In genomic region chr1:74362325-74363229, GRCm38 (mm10) we compare ENCODE assay signal across 9 mouse cellular contexts. TPM values are rescaled to one million over a fixed set of nuclear protein-coding genes. Genes with fewer than 3 reads are reported as not detected.
A peak's percentile ranks its signal among the peaks of the same experiment; 100 is the strongest.
DNase-seq lines count a peak whose midpoint lies in the region; ATAC-seq and TF ChIP-seq lines count a peak whose summit lies in the region.
"Had no signal": no experiment of that assay in that cellular context is flagged by ENCODE, and none has a peak within 500 bp of the region (broad histone marks: within the 10 kb centered on the region; RNA-seq: fewer than 3 reads in every experiment).

No protein-coding gene starts in this region.

- peak overlapping the region; percentile 67 for H3K27ac ChIP-seq in heart, adult 2 months
- H3K27ac ChIP-seq in lung, embryonic 14.5 days (ENCODE audit: low read depth): no peak overlapping the region
- H3K27ac ChIP-seq in embryonic facial prominence, embryonic 14.5 days (replicated peaks; ENCODE audit: low read depth, low read length): 0 out of 2 replicates have a peak overlapping the region, but pooled peaks have one; percentile 4
- H3K27ac ChIP-seq in midbrain, embryonic 15.5 days: no peak overlapping the region
- H3K27ac ChIP-seq: liver, embryonic 13.5 days had no signal

- no peaks in the 10 kb centered on the region for H3K9me3 ChIP-seq in lung, embryonic 14.5 days (ENCODE audit: low read depth, low read length)
- H3K9me3 ChIP-seq in embryonic facial prominence, embryonic 14.5 days (ENCODE audit: control insufficient read depth, low read length): no peaks in the 10 kb centered on the region
- no peaks in the 10 kb centered on the region for H3K9me3 ChIP-seq in midbrain, embryonic 15.5 days
- H3K9me3 ChIP-seq: liver, embryonic 13.5 days had no signal

- no peaks in the 10 kb centered on the region for H3K27me3 ChIP-seq in heart, adult 2 months (ENCODE audit: control insufficient read depth, insufficient read depth, low read length)
- no peaks in the 10 kb centered on the region for H3K27me3 ChIP-seq in lung, embryonic 14.5 days (ENCODE audit: insufficient read depth, low read length)
- 0 out of 2 replicates have a peak, but pooled peaks cover 2% of the 10 kb centered on the region for H3K27me3 ChIP-seq in embryonic facial prominence, embryonic 14.5 days (replicated peaks; ENCODE audit: control insufficient read depth, insufficient read depth, low read length)
- no peaks in the 10 kb centered on the region for H3K27me3 ChIP-seq in midbrain, embryonic 15.5 days (replicated peaks)

- intact Hi-C loops in heart, adult 2 months (cut with DNase I): loop anchor here (1.0 to 5.0 kb wide), 4 partner anchors 49 to 135 kb away; no protein-coding TSS in a partner anchor
- intact Hi-C loops in heart, postnatal 14 days (cut with DNase I): loop anchor here (2.0 kb wide), 3 partner anchors 74 to 158 kb away; no protein-coding TSS in a partner anchor

- DNase-seq in heart, adult 2 months: no peak
- no peak for DNase-seq in heart, postnatal 14 days
- DNase-seq in lung, embryonic 14.5 days: no peak
- no peak for DNase-seq in lung, postnatal 25 days (ENCODE audit: low spot score)
- peak; percentile 27 for DNase-seq in embryonic facial prominence, embryonic 14.5 days (ENCODE audit: low spot score)
- no peak for DNase-seq in urinary bladder, adult 18-20 months (ENCODE audit: low spot score in 2 of 2)
- no peak for DNase-seq in urinary bladder, postnatal 14 days (ENCODE audit: low spot score)

- H3K9ac ChIP-seq in heart, adult 2 months (ENCODE audit: low read depth, low read length): no peak overlapping the region
- no peak overlapping the region for H3K9ac ChIP-seq in lung, embryonic 14.5 days
- H3K9ac ChIP-seq in embryonic facial prominence, embryonic 14.5 days (ENCODE audit: low read depth, low read length): 0 out of 2 replicates have a peak overlapping the region, but pooled peaks have one; percentile 19
- no peak overlapping the region for H3K9ac ChIP-seq in midbrain, embryonic 15.5 days
- H3K9ac ChIP-seq: liver, embryonic 13.5 days had no signal

- 0 out of 2 replicates have a peak overlapping the region, but pooled peaks have one; percentile 4 for H3K4me2 ChIP-seq in lung, embryonic 14.5 days
- peak overlapping the region; percentile 14; the same call in 1 of the 2 replicates for H3K4me2 ChIP-seq in embryonic facial prominence, embryonic 14.5 days (ENCODE audit: low read depth, low read length)
- H3K4me2 ChIP-seq in midbrain, embryonic 15.5 days: no peak overlapping the region
- H3K4me2 ChIP-seq: liver, embryonic 13.5 days had no signal

- peak; percentile 52 for ATAC-seq in lung, embryonic 14.5 days (ENCODE audit: insufficient read depth)
- ATAC-seq in embryonic facial prominence, embryonic 14.5 days (ENCODE audit: low read depth): 0 out of 2 replicates have a peak, but pooled peaks have one; percentile 35
- peak; percentile 43; the same call in 1 of the 2 replicates for ATAC-seq in midbrain, embryonic 15.5 days (replicated peaks)

- H3K4me1 ChIP-seq in heart, adult 2 months (ENCODE audit: control insufficient read depth, insufficient read depth, low read length): peaks cover 19% of the 10 kb centered on the region
- 0 out of 2 replicates have a peak, but pooled peaks cover under 1% of the 10 kb centered on the region for H3K4me1 ChIP-seq in lung, embryonic 14.5 days (ENCODE audit: insufficient read depth)
- H3K4me1 ChIP-seq in embryonic facial prominence, embryonic 14.5 days (ENCODE audit: control insufficient read depth, insufficient read depth, low read length): no peaks in the 10 kb centered on the region; the same call in 1 of the 2 replicates
- H3K4me1 ChIP-seq in midbrain, embryonic 15.5 days: 0 out of 2 replicates have a peak, but pooled peaks cover 5% of the 10 kb centered on the region

- no peak for TF ChIP-seq POLR2A in heart, adult 2 months (IDR thresholded peaks at IDR 0.05; ENCODE audit: insufficient read depth, low read depth, low read length)

- H3K4me3 ChIP-seq in heart, adult 2 months: no peak overlapping the region
- H3K4me3 ChIP-seq in lung, embryonic 14.5 days (ENCODE audit: low read depth, low read length): no peak overlapping the region
- no peak overlapping the region for H3K4me3 ChIP-seq in embryonic facial prominence, embryonic 14.5 days (ENCODE audit: low read depth, low read length)
- H3K4me3 ChIP-seq in midbrain, embryonic 15.5 days: no peak overlapping the region
- H3K4me3 ChIP-seq: liver, embryonic 13.5 days had no signal

- no peaks in the 10 kb centered on the region for H3K36me3 ChIP-seq in heart, adult 2 months (ENCODE audit: control insufficient read depth, insufficient read depth, low read length)
- no peaks in the 10 kb centered on the region for H3K36me3 ChIP-seq in lung, embryonic 14.5 days (ENCODE audit: insufficient read depth)
- no peaks in the 10 kb centered on the region for H3K36me3 ChIP-seq in embryonic facial prominence, embryonic 14.5 days (ENCODE audit: control insufficient read depth, insufficient read depth, low read length)
- H3K36me3 ChIP-seq in midbrain, embryonic 15.5 days (replicated peaks): no peaks in the 10 kb centered on the region
- H3K36me3 ChIP-seq: liver, embryonic 13.5 days had no signal

- no peak for TF ChIP-seq CTCF in heart, adult 2 months (IDR thresholded peaks at IDR 0.05)
- no peak for TF ChIP-seq CTCF in lung, embryonic 14.5 days (IDR thresholded peaks at IDR 0.05; ENCODE audit: low read depth)

- no peaks in the 10 kb centered on the region for H3K79me2 ChIP-seq in heart, adult 2 months (replicated peaks; ENCODE audit: control insufficient read depth, insufficient read depth, low read length)

- WGBS in heart, adult 2 months: 62% methylated on average over 17 of the region's 17 CpGs
- WGBS in lung, embryonic 14.5 days: 50% methylated on average over 17 of the region's 17 CpGs
- 64% methylated on average over 17 of the region's 17 CpGs for WGBS in embryonic facial prominence, embryonic 14.5 days
- 68% methylated on average over 17 of the region's 17 CpGs for WGBS in midbrain, embryonic 15.5 days

- TF ChIP-seq EP300 in heart, adult 2 months (IDR thresholded peaks at IDR 0.05; ENCODE audit: insufficient read depth, low read depth, low read length): no peak

RNA-seq across cellular contexts. Expression of gene Catip, which starts 0.7 kb away (rescaled TPM):
- under 1 TPM; 0.29 to 0.34 TPM for total RNA-seq in heart, adult 2 months (2021)
- 1.1 and 2.3 TPM in 2 replicates for polyA plus RNA-seq in heart, adult 2 months (2012; rRNA removed)
- total RNA-seq in heart, postnatal 14 days (2021): under 1 TPM; 0.12 to 0.67 TPM
- 0.62 and 0.63 TPM in 2 replicates for polyA plus RNA-seq in lung, embryonic 14.5 days (2014; fragmentation: Nextera tagmentation; extraction: Ambion mirVana)
- polyA plus RNA-seq in embryonic facial prominence, embryonic 14.5 days (2014; fragmentation: Nextera tagmentation; extraction: Ambion mirVana): 0.43 and 0.95 TPM in 2 replicates
- 0.68 and 1.9 TPM in 2 replicates for polyA plus RNA-seq in midbrain, embryonic 15.5 days (2015; fragmentation: Nextera tagmentation; extraction: Ambion mirVana)

RNA-seq across cellular contexts. Expression of gene Slc11a1, which starts 12.4 kb away (rescaled TPM):
- total RNA-seq in heart, adult 2 months (2021): 1 to 10 TPM; 5.2 to 5.8 TPM
- 12.3 and 13.0 TPM in 2 replicates for polyA plus RNA-seq in heart, adult 2 months (2012; rRNA removed)
- total RNA-seq in heart, postnatal 14 days (2021): 1 to 10 TPM; 2.7 to 4.1 TPM
- polyA plus RNA-seq in lung, embryonic 14.5 days (2014; fragmentation: Nextera tagmentation; extraction: Ambion mirVana): 3.1 and 3.5 TPM in 2 replicates
- 5.6 and 5.7 TPM in 2 replicates for polyA plus RNA-seq in embryonic facial prominence, embryonic 14.5 days (2014; fragmentation: Nextera tagmentation; extraction: Ambion mirVana)
- 2.0 and 3.4 TPM in 2 replicates for polyA plus RNA-seq in midbrain, embryonic 15.5 days (2015; fragmentation: Nextera tagmentation; extraction: Ambion mirVana)

RNA-seq across cellular contexts. Expression of gene Ctdsp1, which starts 28.7 kb away (rescaled TPM):
- 100 to 1,000 TPM; 122 to 137 TPM for total RNA-seq in heart, adult 2 months (2021)
- 122 and 127 TPM in 2 replicates for polyA plus RNA-seq in heart, adult 2 months (2012; rRNA removed)
- 100 to 1,000 TPM; 106 to 118 TPM for total RNA-seq in heart, postnatal 14 days (2021)
- 99.4 and 102 TPM in 2 replicates for polyA plus RNA-seq in lung, embryonic 14.5 days (2014; fragmentation: Nextera tagmentation; extraction: Ambion mirVana)
- 83.7 and 92.8 TPM in 2 replicates for polyA plus RNA-seq in embryonic facial prominence, embryonic 14.5 days (2014; fragmentation: Nextera tagmentation; extraction: Ambion mirVana)
- polyA plus RNA-seq in midbrain, embryonic 15.5 days (2015; fragmentation: Nextera tagmentation; extraction: Ambion mirVana): 14.3 and 17.4 TPM in 2 replicates

RNA-seq across cellular contexts. Expression of gene Vil1, which starts 46.6 kb away (rescaled TPM):
- under 1 TPM; 0.80 to 0.97 TPM for total RNA-seq in heart, adult 2 months (2021)
- 0.27 and 0.29 TPM in 2 replicates for polyA plus RNA-seq in heart, adult 2 months (2012; rRNA removed)
- under 1 TPM; 0.65 to 0.83 TPM for total RNA-seq in heart, postnatal 14 days (2021)
- 0.42 and 0.43 TPM in 2 replicates for polyA plus RNA-seq in lung, embryonic 14.5 days (2014; fragmentation: Nextera tagmentation; extraction: Ambion mirVana)
- polyA plus RNA-seq in embryonic facial prominence, embryonic 14.5 days (2014; fragmentation: Nextera tagmentation; extraction: Ambion mirVana): 0.13 TPM in 1 of 2 replicates, not detected in the other
- polyA plus RNA-seq in midbrain, embryonic 15.5 days (2015; fragmentation: Nextera tagmentation; extraction: Ambion mirVana): 0.22 and 0.41 TPM in 2 replicates

RNA-seq across cellular contexts. Expression of gene Tmbim1, which starts 57.2 kb away (rescaled TPM):
- 10 to 100 TPM; 41.3 to 48.1 TPM for total RNA-seq in heart, adult 2 months (2021)
- polyA plus RNA-seq in heart, adult 2 months (2012; rRNA removed): 97.1 and 148 TPM in 2 replicates
- 10 to 100 TPM; 34.6 to 39.4 TPM for total RNA-seq in heart, postnatal 14 days (2021)
- polyA plus RNA-seq in lung, embryonic 14.5 days (2014; fragmentation: Nextera tagmentation; extraction: Ambion mirVana): 25.5 and 29.8 TPM in 2 replicates
- 35.4 and 35.6 TPM in 2 replicates for polyA plus RNA-seq in embryonic facial prominence, embryonic 14.5 days (2014; fragmentation: Nextera tagmentation; extraction: Ambion mirVana)
- polyA plus RNA-seq in midbrain, embryonic 15.5 days (2015; fragmentation: Nextera tagmentation; extraction: Ambion mirVana): 7.5 and 9.4 TPM in 2 replicates

Comparison
In these comparisons a context has a peak if more than half of its experiments do, and no peak if none do; other contexts are left out.
1. H3K27ac ChIP-seq: peak in heart, adult 2 months (single experiment) and embryonic facial prominence, embryonic 14.5 days (single experiment); none in lung, embryonic 14.5 days (single experiment) and midbrain, embryonic 15.5 days (single experiment).
2. Peak in every context shown above with its lines, with median percentiles within 50 percentile points of each other: ATAC-seq.